Mouse (Mus musculus) kidney, adult 2 months (tissue): ENCODE results near the gene Elfn1.

ENCODE experiments used
- CTCF ChIP-seq: fragments of 200-500 bp; conservative IDR thresholded peaks from 2 replicates; pipeline ENCODE4 v1.5.1; 2011; ENCODE audit warnings: low read depth, mild to moderate bottlenecking, control low read depth, low read length, moderate library complexity, mixed read lengths; ENCODE audit not compliant: insufficient read depth, insufficient read length
- POLR2A ChIP-seq: fragments of 200-500 bp; IDR thresholded peaks from one replicate; pipeline ENCODE4 v1.6.1; 2011; ENCODE audit warnings: low read depth, low read length, control low read depth

DNA sequence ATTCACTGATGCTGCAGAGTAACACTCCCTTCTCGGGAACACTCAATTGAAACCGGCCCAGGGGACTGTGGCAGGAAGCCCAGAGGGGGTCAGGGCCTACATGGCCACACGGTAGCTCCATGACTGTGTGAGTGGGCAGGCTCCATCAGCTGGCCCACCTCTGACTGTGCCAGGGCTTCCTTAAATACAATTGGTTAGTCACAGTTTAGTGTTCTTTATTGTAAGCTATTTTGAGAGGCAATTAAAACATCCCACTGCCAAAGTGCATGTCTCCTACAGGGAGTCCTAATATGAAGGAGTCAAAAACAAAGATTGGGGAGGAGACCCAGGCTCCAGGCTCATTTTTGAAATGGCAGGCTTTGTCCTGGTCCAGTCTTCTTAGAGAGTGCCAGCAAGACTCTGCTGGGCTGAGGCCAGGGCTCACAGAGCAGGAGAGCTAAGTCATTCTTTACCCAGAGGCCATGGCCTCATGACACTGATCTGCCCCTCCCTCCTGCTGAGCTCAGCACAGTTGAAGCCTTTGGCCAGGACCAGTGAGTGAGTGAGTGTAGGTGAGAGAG is 116.3 kb downstream of the Elfn1 start:
- TF ChIP-seq CTCF = no peak
- no peak for TF ChIP-seq POLR2A
